Comparison of ENCODE assay signal across 2 mouse cellular contexts in the genomic region with DNA sequence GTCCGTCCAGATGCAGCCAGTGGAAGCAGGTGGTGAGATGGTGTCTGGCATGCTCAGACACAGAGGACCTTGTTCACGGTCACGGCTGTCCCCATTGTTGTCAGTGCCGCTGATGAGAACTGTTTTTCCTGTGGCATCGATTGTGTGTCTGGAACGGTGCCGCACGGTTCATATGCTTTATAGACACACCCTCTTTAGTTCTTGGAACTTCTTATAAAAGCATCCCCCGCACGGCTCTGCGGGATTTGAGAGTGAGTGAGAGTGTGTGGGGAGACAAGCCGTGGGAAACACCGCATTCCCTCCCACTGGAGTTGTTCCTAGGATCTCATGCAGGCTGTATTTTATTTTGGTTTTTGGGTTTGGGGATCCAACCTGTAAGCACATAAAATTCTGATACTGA.
"Had no signal": no experiment of that assay in that cellular context is flagged by ENCODE, and none has a peak within 500 bp of the region (broad histone marks: within the 10 kb centered on the region; RNA-seq: fewer than 3 reads in every experiment).

No protein-coding gene starts in this region.

- DNase-seq: kidney, adult 2 months; lung, postnatal 36 days had no signal
